Mouse (Mus musculus) heart, adult 2 months (tissue): ENCODE results near the gene Nusap1. TPM values are rescaled to one million over a fixed set of nuclear protein-coding genes. Genes with fewer than 3 reads are reported as not detected.

Experiments
- DNase-seq, 2 experiments: peaks; one replicate each; pipeline ENCODE4 v3.0.0; 2021
- H3K27ac ChIP-seq: fragments of 200-600 bp; 2 replicates; pipeline ENCODE4 v1.8.1; 2022
- H3K27me3 ChIP-seq: fragments of 200-500 bp; 2 replicates; pipeline ENCODE4 v1.6.1; 2012; ENCODE audit warnings: mild to moderate bottlenecking, low read length, inconsistent platforms, mixed read lengths; ENCODE audit not compliant: control insufficient read depth, insufficient read depth
- H3K36me3 ChIP-seq: fragments of 200-500 bp; 2 replicates; pipeline ENCODE4 v1.6.1; 2012; ENCODE audit warnings: low read length, inconsistent platforms; ENCODE audit not compliant: control insufficient read depth, insufficient read depth
- H3K4me1 ChIP-seq: fragments of 200-500 bp; 2 replicates; pipeline ENCODE4 v1.6.1; 2011; ENCODE audit warnings: low read length; ENCODE audit not compliant: control insufficient read depth, insufficient read depth
- H3K4me3 ChIP-seq: fragments of 200-600 bp; 2 replicates; pipeline ENCODE4 v1.8.1; 2022
- H3K79me2 ChIP-seq: fragments of 200-500 bp; replicated peaks from 2 replicates; pipeline ENCODE4 v1.6.1; 2012; ENCODE audit warnings: mild to moderate bottlenecking, inconsistent platforms, low read length, moderate library complexity, mixed read lengths; ENCODE audit not compliant: control insufficient read depth, insufficient read depth
- H3K9ac ChIP-seq: fragments of 200-500 bp; 2 replicates; pipeline ENCODE4 v1.6.1; 2012; ENCODE audit warnings: low read depth, mild to moderate bottlenecking, control low read depth, inconsistent platforms, low read length, mixed read lengths
- CTCF ChIP-seq: fragments of 200-600 bp; IDR thresholded peaks from 2 replicates; pipeline ENCODE4 v1.8.1; 2022; ENCODE audit warnings: antibody characterized with exemption, mild to moderate bottlenecking, moderate library complexity
- EP300 ChIP-seq: fragments of 200-500 bp; IDR thresholded peaks from 2 replicates; pipeline ENCODE4 v1.6.1; 2011; ENCODE audit warnings: low read depth, low read length, control low read depth; ENCODE audit not compliant: insufficient read depth
- POLR2A ChIP-seq: fragments of 200-500 bp; IDR thresholded peaks from 2 replicates; pipeline ENCODE4 v1.6.1; 2011; ENCODE audit warnings: mild to moderate bottlenecking, low read depth, low read length, control low read depth; ENCODE audit not compliant: insufficient read depth
- WGBS: fragments of 180-500 bp; shearing (Covaris S2); methylation state at CpG from one replicate; pipeline ENCODE4 v1.1.7; 2018; 5-methylcytosine and 5-hydroxymethylcytosine counted together
- intact Hi-C: fragments of 180-260 bp; cut with DNase I; formaldehyde crosslinking; loops from one replicate; pipeline ENCODE4 v1.15.1; 2025
- long read RNA-seq: library from polyadenylated mRNA; stranded (forward); transcript quantifications from one replicate; pipeline ENCODE4 v2.0.0, GENCODE M21; 2021
- polyA plus RNA-seq: library from polyadenylated mRNA; depleted of rRNA; stranded (reverse); fragments of >200 nt; gene quantifications from 2 replicates; pipeline ENCODE4 v1.2.3, GENCODE M21; 2012; rRNA removed
- total RNA-seq, 2 experiments: library from RNA; stranded (reverse); gene quantifications; 2 replicates each; pipeline ENCODE4 v1.2.3; 2021

The Nusap1 gene
- total RNA-seq (1 to 10 TPM in 1 of 2 experiments, under 1 TPM in 1; 0.84 to 2.0 TPM), polyA plus RNA-seq (0.26 and 0.31 TPM in 2 replicates)
- long read RNA-seq, partial matches to known transcripts: 0 of 5 reads
- long read RNA-seq, other reads (novel, unspliced or antisense): 1 of 5 reads

- Histone ChIP-seq H3K27me3 (no peaks in the 10 kb centered on the region), H3K79me2 (no peaks in the 10 kb centered on the region), H3K4me3 (peak within 1 kb of the TSS; percentile 50), H3K4me1 (no peaks in the 10 kb centered on the region; the same call in 1 of the 2 replicates), H3K27ac (peak within 1 kb of the TSS; percentile 0; the same call in 1 of the 2 replicates), H3K9ac (peak within 1 kb of the TSS; percentile 71), H3K36me3 (no peaks in the 10 kb centered on the region)
- intact Hi-C loops: loop anchor here (2.0 kb wide), 1 partner anchor 24 kb away; no protein-coding TSS in a partner anchor
- WGBS: under 1% methylated on average over 55 of the region's 55 CpGs
- peak; percentile 91 to 92 for DNase-seq
- no peak for TF ChIP-seq CTCF
- no peak for TF ChIP-seq EP300
- no peak for TF ChIP-seq POLR2A
Observed at GRCm38 (mm10) chr2:119618199-119618982, at the start of gene Nusap1, which contains the start of gene Oip5. TSS of gene Nusap1 (plus strand) at chr2:119618298. TSS of gene Oip5 (minus strand) at chr2:119618469.

DNA sequence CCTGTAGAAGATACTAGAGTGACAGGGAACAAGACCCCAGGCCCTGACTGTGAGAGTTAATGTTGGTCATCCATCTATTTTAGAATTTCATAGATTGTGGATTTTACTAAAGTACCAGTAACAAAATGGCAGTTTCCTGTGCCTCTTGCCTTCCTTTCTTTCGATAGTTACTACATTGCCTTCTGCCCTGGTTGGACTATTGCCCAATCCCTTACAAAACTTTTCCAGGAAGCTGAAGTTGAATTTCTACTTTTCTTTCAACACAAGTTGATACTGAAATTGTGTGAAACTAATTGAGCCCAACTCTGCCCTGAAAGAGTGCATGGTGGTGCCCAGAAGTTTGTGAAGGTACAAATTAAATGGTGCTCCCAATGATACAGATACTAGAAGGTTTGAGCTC lies 45.6 kb upstream of the Nusap1 start:
- intact Hi-C loops: no loop called here
- Histone ChIP-seq H3K4me3 (no peak overlapping the region), H3K4me1 (no peaks in the 10 kb centered on the region), H3K36me3 (peaks cover 2% of the 10 kb centered on the region; the same call in 1 of the 2 replicates), H3K27ac (no peak overlapping the region), H3K9ac (no peak overlapping the region), H3K79me2 (no peaks in the 10 kb centered on the region), H3K27me3 (no peaks in the 10 kb centered on the region)
- WGBS: 40% methylated on average over 1 of the region's 1 CpGs
- DNase-seq: no peak
- TF ChIP-seq EP300 (no peak), CTCF (no peak), POLR2A (no peak)

DNA sequence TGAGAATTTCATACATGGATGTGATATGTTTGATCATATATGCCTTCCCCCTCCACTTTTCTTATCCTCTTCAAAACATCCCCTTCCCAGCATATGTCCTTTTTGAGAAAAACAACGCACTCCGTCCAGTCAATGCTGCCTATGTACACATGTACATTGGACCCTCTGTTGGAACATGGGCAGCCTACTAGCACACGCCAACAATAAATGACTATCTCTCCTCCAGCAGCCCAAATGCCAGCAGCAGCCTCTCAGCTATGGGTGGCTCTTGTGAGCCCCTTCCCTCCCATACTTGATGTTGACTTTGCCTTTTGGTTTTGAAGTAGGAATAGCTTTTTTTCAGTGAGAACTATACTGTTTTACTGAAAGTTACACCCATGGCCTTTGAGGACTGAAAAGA lies 36.5 kb upstream of the Nusap1 start:
- WGBS: 97% methylated on average over 3 of the region's 3 CpGs
- DNase-seq: no peak
- no peaks in the 10 kb centered on the region for H3K4me1 ChIP-seq
- TF ChIP-seq CTCF (no peak), EP300 (no peak), POLR2A (no peak)
- no peaks in the 10 kb centered on the region for H3K36me3 ChIP-seq
- H3K27me3 ChIP-seq: no peaks in the 10 kb centered on the region
- no peak overlapping the region for H3K27ac ChIP-seq
- H3K79me2 ChIP-seq: no peaks in the 10 kb centered on the region
- no peak overlapping the region for H3K9ac ChIP-seq
- no peak overlapping the region for H3K4me3 ChIP-seq
- intact Hi-C loops: no loop called here

DNA sequence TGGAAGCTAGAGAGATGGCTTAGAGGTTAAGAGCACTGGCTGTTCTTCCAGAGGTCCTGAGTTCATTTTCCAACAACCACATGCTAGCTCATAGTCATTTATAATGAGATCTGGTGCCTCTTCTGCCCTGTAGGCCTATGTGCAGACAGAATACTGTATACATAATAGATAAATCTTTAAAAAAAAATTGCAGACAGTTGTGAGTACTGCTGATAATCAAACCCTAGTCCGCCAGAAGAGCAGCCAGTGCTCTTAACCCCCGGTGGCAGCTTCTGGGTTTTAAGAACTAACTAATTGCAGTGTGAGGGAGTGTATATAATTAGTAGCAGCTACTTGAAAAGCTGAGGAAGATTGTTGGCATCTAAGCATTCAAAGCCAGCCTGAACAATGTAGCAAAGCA lies 34.7 kb upstream of the Nusap1 start:
- no peak for DNase-seq
- Histone ChIP-seq H3K4me3 (no peak overlapping the region), H3K27ac (no peak overlapping the region), H3K4me1 (no peaks in the 10 kb centered on the region), H3K9ac (no peak overlapping the region), H3K36me3 (no peaks in the 10 kb centered on the region), H3K79me2 (no peaks in the 10 kb centered on the region), H3K27me3 (no peaks in the 10 kb centered on the region)
- no peak for TF ChIP-seq CTCF
- TF ChIP-seq EP300: no peak
- TF ChIP-seq POLR2A: no peak
- intact Hi-C loops: no loop called here
- WGBS: 60% methylated on average over 2 of the region's 2 CpGs

DNA sequence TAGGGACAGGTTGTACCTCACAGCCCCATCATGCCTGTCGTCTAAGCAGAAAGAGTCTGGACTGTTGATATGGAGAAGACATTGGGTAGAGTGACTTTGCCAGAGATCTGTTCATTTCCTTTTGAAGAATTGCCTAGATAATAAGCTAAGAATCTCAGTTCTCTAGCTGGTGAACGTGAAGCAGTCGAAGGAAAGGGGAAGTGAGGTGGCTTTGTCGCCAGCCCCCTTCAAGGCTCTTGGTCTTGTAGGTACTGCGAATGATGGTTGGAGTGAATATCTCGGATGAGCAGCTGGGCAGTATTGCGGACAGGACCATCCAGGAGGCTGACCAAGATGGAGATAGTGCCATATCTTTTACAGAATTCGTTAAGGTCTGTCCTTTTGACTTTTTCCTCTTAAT lies 33.8 kb upstream of the Nusap1 start:
- TF ChIP-seq POLR2A: no peak
- TF ChIP-seq CTCF: no peak
- no peak for TF ChIP-seq EP300
- H3K27ac ChIP-seq: no peak overlapping the region
- no peak overlapping the region for H3K4me3 ChIP-seq
- H3K79me2 ChIP-seq: no peaks in the 10 kb centered on the region
- no peaks in the 10 kb centered on the region for H3K27me3 ChIP-seq
- intact Hi-C loops: no loop called here
- no peaks in the 10 kb centered on the region for H3K4me1 ChIP-seq
- 82% methylated on average over 8 of the region's 8 CpGs for WGBS
- no peak for DNase-seq
- H3K36me3 ChIP-seq: no peaks in the 10 kb centered on the region
- H3K9ac ChIP-seq: no peak overlapping the region

DNA sequence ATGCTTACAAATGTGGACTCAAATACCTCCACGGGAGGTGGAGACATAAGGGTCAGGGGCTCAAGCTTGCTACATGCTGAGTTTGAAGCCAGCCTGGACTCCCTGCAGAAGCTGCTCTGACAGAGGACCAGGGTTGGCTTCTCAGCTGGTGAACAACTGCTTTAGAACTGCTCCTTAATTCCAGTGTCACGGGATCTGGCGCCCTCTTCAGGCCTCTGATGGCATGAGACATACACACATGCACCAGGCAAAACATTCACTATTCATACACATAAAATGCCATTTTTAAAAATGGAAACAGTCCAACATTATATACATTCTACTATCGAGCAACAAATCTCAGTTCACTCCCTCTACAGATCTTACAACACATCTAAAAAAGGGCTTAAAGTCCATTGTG lies 30.7 kb upstream of the Nusap1 start:
- no peaks in the 10 kb centered on the region for H3K4me1 ChIP-seq
- H3K9ac ChIP-seq: no peak overlapping the region
- 24% methylated on average over 4 of the region's 4 CpGs for WGBS
- H3K27me3 ChIP-seq: no peaks in the 10 kb centered on the region
- no peaks in the 10 kb centered on the region for H3K36me3 ChIP-seq
- intact Hi-C loops: loop anchor here (2.0 kb wide), 1 partner anchor 45 kb away; no protein-coding TSS in a partner anchor
- no peak overlapping the region for H3K4me3 ChIP-seq
- H3K27ac ChIP-seq: no peak overlapping the region
- peak; percentile 57 to 69 for DNase-seq
- H3K79me2 ChIP-seq: no peaks in the 10 kb centered on the region
- TF ChIP-seq CTCF: peak; percentile 89
- TF ChIP-seq POLR2A: no peak
- TF ChIP-seq EP300: peak; percentile 68; the same call in 1 of the 2 replicates
